Mouse (Mus musculus): Measurements from ENCODE around the gene Tfpi. TPM values are rescaled to one million over a fixed set of nuclear protein-coding genes. Genes with fewer than 3 reads are reported as not detected.
"Not testable (repeated sequence)": the region's sequence is repeated elsewhere in the genome, so short reads cannot be mapped to it uniquely, and the experiment has no call there.

Gene Tfpi
- polyA plus RNA-seq, 1 experiment = 6.3 TPM

DNA sequence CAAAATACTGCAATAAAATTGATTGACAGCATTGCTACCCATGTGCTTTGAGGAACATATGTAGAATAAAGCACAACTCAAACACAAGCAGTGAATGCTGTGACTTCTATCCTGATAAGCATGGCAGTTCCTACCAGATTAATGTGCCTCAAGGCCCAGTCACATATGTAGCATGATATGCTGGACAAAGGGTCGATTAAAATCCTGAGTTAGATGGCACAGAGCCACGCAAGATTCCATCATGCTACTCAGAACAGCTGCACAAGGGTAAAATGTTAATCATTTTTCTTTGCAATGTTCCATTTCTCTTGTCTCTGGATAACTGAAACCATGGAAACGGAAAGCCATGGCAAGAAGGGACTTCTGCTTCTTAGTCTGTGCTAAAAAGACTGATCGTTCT is 80.0 kb downstream of the Tfpi start:
- DNase-seq (ENCODE audit: extremely low spot score in 1 of 2, low spot score in 1 of 2) = no peak

GRCm38 (mm10) chr2:84393236-84393635 is 83.3 kb downstream of the Tfpi start:
- no peak for DNase-seq (ENCODE audit: extremely low spot score in 1 of 2, low spot score in 1 of 2)

DNA sequence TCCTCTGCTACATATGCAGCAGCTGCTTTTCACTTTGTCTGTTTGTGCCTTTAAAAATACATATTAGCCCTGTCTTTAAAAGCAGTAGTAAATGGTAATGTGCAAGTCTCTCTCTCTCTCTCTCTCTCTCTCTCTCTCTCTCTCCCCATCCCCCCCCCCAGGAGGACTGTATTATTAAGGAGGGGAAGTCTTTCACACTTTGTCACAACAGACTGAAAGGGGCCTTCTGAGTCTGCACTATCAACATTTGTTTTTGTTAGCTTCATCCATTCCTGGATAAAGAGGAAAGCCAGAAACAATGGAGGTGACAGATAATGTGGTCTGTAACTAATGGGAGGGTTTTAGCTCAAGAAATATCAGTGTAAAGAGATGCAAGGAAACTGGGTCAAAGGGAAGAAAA is 87.5 kb downstream of the Tfpi start:
- no peak for DNase-seq (ENCODE audit: extremely low spot score in 1 of 2, low spot score in 1 of 2)

GRCm38 (mm10) chr2:84388537-84388936 is 88.0 kb downstream of the Tfpi start:
- not testable (repeated sequence) for DNase-seq (ENCODE audit: extremely low spot score in 1 of 2, low spot score in 1 of 2)

DNA sequence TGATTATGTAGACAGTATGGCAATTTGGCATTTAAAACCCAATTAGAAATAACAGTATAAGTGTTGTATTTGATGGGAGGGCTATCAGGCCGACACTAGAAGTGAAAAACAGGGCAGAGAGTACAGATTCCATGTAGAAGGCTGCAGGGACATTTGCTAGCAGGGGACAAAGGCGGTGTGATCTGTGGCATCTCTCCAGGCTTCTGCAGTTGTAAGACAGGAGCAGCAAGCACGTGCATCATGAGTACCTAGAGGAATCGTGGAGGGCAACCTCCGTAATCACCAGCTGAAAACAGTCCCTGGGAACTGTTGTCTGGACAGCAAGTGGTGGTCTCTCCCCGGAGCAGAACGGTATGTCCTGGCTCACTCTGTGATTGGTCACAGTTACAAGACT is 88.6 kb downstream of the Tfpi start:
- DNase-seq (ENCODE audit: extremely low spot score in 1 of 2, low spot score in 1 of 2) = no peak

- no peak for DNase-seq (ENCODE audit: extremely low spot score in 1 of 2, low spot score in 1 of 2)
Measured at GRCm38 (mm10) chr2:84387394-84388022, 89.1 kb downstream of the Tfpi start.

DNA sequence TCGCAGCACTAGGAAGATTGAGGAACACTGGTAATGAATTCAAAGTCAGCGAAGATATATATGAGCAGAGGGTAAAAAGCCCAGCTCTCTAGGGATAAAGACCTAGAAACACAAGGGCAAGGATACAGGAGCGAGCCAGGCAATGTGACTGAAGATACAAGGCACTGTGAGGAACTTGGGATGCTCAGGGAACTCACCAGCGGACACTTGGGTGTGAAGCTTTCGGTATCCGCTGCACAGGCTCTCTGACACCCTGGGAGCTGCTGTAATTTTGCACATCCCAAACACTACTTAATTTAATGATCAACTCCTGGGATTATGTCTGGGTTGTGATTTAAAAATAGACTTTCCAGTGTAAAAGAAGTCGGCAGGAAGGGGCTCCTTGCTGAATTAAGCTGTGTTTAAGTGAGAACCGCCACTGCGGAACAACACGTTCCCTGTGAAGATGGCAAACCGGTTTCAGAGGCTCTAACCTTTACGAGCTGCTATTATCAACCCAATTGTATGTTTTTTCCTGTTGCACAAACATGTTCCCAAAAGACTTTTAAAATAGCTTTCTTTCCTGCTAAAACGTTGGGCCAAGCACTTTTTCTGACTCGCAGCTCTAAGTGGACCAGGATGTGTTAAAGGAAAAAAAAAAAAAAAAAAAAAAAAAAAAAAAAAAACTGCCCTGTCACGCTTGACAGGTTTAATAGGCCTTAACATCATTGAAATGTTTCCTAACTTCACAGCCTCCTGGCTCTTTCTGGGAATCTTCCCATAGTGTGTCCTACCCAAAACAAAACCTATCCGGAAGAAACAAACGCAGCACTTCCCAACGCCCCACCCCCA is 89.8 kb downstream of the Tfpi start:
- no peak for DNase-seq (ENCODE audit: extremely low spot score in 1 of 2, low spot score in 1 of 2)

- DNase-seq (ENCODE audit: extremely low spot score in 1 of 2, low spot score in 1 of 2) = no peak
Measured at GRCm38 (mm10) chr2:84384911-84385693, 91.5 kb downstream of the Tfpi start.

GRCm38 (mm10) chr2:84383828-84384227 is 92.7 kb downstream of the Tfpi start:
- no peak for DNase-seq (ENCODE audit: extremely low spot score in 1 of 2, low spot score in 1 of 2)

Other genes starting within 250 kb of the Tfpi start
- 4.1 and 4.8 TPM in 2 replicates for gene Calcrl, start 51.4 kb downstream of the Tfpi start, polyA plus RNA-seq (2012; rRNA removed)
- 42.1 and 45.8 TPM in 2 replicates for gene Ctnnd1, start 174.0 kb upstream of the Tfpi start, polyA plus RNA-seq (2012; rRNA removed)
- gene Btbd18, start 182.3 kb upstream of the Tfpi start, polyA plus RNA-seq (2012; rRNA removed) = not detected in 2 replicates
- 54.9 and 56.1 TPM in 2 replicates for gene Selenoh, start 194.0 kb upstream of the Tfpi start, polyA plus RNA-seq (2012; rRNA removed)
- not detected in 2 replicates for gene Gm28635, start 201.3 kb upstream of the Tfpi start, polyA plus RNA-seq (2012; rRNA removed)
- 27.7 and 31.7 TPM in 2 replicates for gene Med19, start 201.6 kb upstream of the Tfpi start, polyA plus RNA-seq (2012; rRNA removed)
- gene Tmx2, start 202.4 kb upstream of the Tfpi start, polyA plus RNA-seq (2012; rRNA removed) = 250 and 254 TPM in 2 replicates
- 25.7 and 27.2 TPM in 2 replicates for gene Zdhhc5, start 238.4 kb upstream of the Tfpi start, polyA plus RNA-seq (2012; rRNA removed)

All from frontal cortex, adult 2 months (tissue).